Mouse (Mus musculus) MEL-GATA-1-ER (cell line): ENCODE results near the gene Fsip1.
"Not testable (repeated sequence)": the region's sequence is repeated elsewhere in the genome, so short reads cannot be mapped to it uniquely, and the experiment has no call there.

Source experiments
- DNase-seq: peaks from one replicate; pipeline ENCODE4 v3.0.0-alpha.2; 2012; ENCODE audit warnings: low read depth; ENCODE audit errors: extremely low read depth

The Fsip1 gene

GRCm38 (mm10) chr2:118256621-118257053 is at the start of gene Fsip1:
TSS of gene Fsip1 (minus strand) at chr2:118256966.
- DNase-seq, result no peak

GRCm38 (mm10) chr2:118306522-118306895 is 49.7 kb upstream of the Fsip1 start:
- no peak for DNase-seq

- no peak for DNase-seq
Measured at GRCm38 (mm10) chr2:118305827-118306521, 49.2 kb upstream of the Fsip1 start.

- DNase-seq, result no peak
Measured at GRCm38 (mm10) chr2:118303456-118303855, 46.7 kb upstream of the Fsip1 start.

- no peak for DNase-seq
Measured at GRCm38 (mm10) chr2:118301656-118302055, 44.9 kb upstream of the Fsip1 start.

- DNase-seq, result no peak
Measured at GRCm38 (mm10) chr2:118301041-118301545, 44.3 kb upstream of the Fsip1 start.

- no peak for DNase-seq
Measured at GRCm38 (mm10) chr2:118299981-118300380, 43.2 kb upstream of the Fsip1 start.

GRCm38 (mm10) chr2:118298601-118299000 is 41.8 kb upstream of the Fsip1 start:
- no peak for DNase-seq

- DNase-seq, result no peak
Measured at GRCm38 (mm10) chr2:118297966-118298365, 41.2 kb upstream of the Fsip1 start.

GRCm38 (mm10) chr2:118295505-118295904 is 38.7 kb upstream of the Fsip1 start:
- no peak for DNase-seq

GRCm38 (mm10) chr2:118293583-118293982 is 36.8 kb upstream of the Fsip1 start:
- DNase-seq, result no peak

- DNase-seq, result not testable (repeated sequence)
Measured at GRCm38 (mm10) chr2:118289066-118289460, 32.3 kb upstream of the Fsip1 start.

- no peak for DNase-seq
Measured at GRCm38 (mm10) chr2:118288326-118289065, 31.7 kb upstream of the Fsip1 start.

- DNase-seq, result no peak
Measured at GRCm38 (mm10) chr2:118287678-118288077, 30.9 kb upstream of the Fsip1 start.

GRCm38 (mm10) chr2:118282467-118282866 is 25.7 kb upstream of the Fsip1 start:
- no peak for DNase-seq

- DNase-seq, result no peak
Measured at GRCm38 (mm10) chr2:118278249-118278648, 21.5 kb upstream of the Fsip1 start.

GRCm38 (mm10) chr2:118271606-118272005 is 14.8 kb upstream of the Fsip1 start:
- no peak for DNase-seq

- no peak for DNase-seq
Measured at GRCm38 (mm10) chr2:118270213-118270612, 13.4 kb upstream of the Fsip1 start.

- no peak for DNase-seq
Measured at GRCm38 (mm10) chr2:118263914-118264201, 7.1 kb upstream of the Fsip1 start.

GRCm38 (mm10) chr2:118263151-118263913 is 6.6 kb upstream of the Fsip1 start:
- DNase-seq, result peak; percentile 39

- DNase-seq, result no peak
Measured at GRCm38 (mm10) chr2:118262673-118263072, 5.9 kb upstream of the Fsip1 start.

GRCm38 (mm10) chr2:118259746-118260145 is 3.0 kb upstream of the Fsip1 start:
- DNase-seq, result no peak
